Mouse (Mus musculus) left cerebral cortex, postnatal 10 days (tissue): ENCODE data around the gene Mrpl54. TPM values are rescaled to one million over a fixed set of nuclear protein-coding genes. Genes with fewer than 3 reads are reported as not detected.

Experiments
- DNase-seq, 2 experiments: peaks; one replicate each; pipeline ENCODE4 v3.0.0; 2021 to 2022; ENCODE audit warnings: low spot score in 2 of 2, mixed read lengths in 1 of 2; ENCODE audit errors: extremely low spot score in 1 of 2
- intact Hi-C: fragments of 180-260 bp; cut with DNase I; formaldehyde crosslinking; loops from one replicate; pipeline ENCODE4 v1.15.1; 2025
- total RNA-seq, 2 experiments: library from RNA; stranded (reverse); gene quantifications; 2 replicates each; pipeline ENCODE4 v1.2.3; 2021

The Mrpl54 gene
- total RNA-seq, 2 experiments from 2014 or later = 47.8 to 52.7 TPM

DNA sequence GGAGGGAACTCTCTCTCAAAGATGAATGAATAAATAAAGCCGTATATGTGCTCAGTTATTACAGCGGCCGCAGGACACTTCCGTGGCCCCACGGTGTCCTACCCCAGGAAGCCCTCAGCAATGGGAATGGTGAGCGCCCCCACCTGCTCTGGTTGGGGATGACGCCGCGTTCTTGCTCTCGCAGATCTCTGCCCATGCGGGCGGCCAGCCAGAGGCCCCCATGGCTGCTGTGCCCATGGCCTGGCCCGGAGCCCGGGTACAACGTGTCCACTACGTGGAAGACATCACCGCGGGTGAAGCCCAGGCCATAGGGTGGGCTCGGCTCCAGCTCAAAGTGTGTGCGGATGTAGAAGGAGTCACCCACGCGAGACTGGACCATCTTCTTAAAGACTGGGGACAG lies 10.9 kb upstream of the Mrpl54 start:
- DNase-seq = no peak
- intact Hi-C loops = no loop called here

DNA sequence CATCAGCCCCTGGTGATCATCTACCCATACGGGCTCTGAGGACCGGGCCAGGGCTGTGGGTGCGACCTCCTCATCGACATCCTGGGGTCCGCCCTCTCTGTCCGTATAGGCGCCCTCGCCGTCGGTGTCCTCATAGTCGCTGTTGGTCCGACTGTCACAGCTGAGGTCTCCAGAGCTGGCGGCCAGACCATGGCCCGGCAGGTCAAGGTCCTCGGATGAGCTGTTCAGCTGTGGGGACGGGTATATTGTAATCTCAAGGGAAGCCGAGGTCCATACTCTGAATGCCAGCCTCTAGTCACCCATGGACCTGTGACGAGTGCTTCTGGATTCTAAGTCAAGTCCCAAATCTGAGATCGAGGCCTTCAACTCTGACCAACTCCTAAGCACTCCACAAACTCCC lies 7.1 kb upstream of the Mrpl54 start:
- intact Hi-C loops = no loop called here
- no peak for DNase-seq

DNA sequence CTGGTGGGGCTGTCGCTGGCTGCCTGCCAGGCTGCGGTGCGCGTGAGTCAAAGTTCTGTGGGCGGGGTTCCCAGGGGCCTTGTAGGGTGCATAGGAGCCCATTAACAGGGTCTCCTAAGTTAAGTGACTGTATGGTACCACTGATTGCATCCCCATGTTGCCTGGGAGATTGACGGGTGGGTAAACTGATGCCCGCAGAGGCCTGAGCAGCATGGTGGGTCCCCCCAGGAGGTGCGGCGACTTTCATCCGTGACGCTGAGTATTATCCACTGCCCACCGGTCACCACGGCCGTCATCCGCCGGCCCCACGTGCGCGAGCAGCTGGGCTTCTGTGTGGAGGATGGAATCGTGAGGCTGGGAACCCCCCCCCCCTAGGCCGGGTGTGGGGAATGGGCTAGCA lies 5.6 kb upstream of the Mrpl54 start:
- DNase-seq = no peak
- intact Hi-C loops = no loop called here

DNA sequence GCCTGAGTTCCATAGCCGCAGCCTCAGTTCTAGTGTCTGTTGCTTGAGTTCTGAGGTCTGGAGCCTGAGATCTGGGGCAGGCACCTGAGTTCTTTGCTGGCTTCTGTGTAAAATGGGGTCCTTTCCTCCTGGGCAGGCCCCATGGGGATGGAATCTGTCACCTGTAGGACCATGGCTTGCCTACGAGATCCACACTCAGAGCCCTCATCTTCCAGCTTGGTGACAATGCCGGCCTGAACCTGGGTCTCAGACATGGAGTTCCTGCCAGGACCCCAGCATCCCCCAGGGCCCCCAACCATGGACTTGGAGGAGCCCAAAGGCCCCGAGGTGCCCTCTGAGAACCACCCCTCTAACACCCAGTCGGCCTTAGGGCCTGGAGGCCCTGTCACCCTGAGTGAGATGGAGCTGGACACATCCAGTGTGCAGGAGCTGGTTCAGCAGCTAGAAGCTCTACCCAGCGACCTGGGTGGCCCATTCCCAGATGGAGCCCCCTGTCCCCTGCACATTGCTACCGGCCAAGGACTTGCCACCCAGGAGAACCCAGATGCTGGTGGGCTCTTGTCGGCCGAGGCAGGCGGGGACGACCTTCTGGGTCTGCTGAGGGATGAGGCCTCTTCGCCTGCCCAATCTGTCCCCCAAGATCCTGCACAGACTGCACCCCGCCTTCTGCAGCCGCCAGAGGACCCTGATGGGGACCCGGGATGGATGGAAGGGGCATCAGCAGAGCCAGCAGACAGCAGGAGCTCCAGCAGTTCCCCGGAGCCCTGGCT lies 2.1 kb upstream of the Mrpl54 start:
- DNase-seq = no peak
- intact Hi-C loops = no loop called here

DNA sequence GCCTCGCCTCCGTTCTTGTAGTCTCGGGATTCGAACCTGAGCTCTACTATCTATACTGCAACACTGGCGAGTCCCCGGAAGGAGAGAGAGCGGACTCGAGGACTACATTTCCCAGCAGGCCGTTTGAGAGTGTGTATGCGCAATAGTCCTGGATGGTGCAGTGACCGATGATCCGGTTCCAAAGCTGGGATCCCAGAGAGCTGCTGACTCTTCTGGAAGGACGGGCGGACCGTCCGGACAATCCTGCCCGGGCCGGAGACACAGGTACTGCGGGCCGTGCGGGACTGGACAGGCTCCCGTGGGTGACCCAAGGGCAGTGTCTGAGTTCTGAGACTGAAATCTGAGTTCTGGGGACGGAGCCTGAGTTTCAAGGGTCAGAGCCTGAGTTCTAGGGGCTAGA lies 1.3 kb upstream of the Mrpl54 start:
- peak; percentile 86 for DNase-seq
- intact Hi-C loops = no loop called here

DNA sequence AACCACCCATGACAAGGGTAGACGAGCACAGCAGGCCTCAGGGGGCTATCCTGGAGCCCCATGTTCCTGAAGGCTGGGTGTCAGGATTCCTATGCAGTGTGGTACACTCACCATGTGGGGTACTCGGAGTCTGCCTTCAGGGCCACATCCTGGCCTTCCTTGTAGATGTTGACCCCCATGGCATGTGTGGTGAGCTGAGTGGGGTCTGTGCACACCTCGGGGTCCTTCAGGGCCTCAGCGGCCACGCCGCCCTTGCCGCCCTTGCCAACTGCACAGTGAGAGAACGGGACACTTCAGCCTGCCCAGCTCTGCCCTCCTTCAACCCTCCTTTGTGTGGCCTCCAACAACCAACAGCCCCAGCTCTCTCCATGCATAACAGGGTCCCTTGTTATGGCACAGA lies 1.2 kb downstream of the Mrpl54 start:
- no peak for DNase-seq
- intact Hi-C loops = no loop called here

DNA sequence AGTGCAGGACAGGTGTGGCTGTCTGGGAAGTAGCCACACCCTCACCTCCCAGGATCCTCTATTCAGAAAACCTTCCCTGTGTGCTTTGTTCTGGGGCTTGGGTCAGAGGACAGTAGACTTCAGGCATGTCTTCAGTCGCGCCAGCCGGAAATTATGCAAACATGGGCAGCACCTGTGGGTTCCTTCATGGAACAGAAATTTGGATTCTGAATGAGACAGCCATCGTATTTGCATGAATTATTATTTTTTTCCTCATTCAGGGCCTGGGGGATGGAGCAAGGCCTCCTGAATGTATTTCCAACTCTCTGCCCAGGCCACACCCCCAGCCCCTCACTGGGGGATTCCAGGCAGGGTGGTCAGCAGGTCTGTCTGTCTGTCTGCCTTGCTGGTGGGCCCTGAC lies 5.7 kb downstream of the Mrpl54 start:
- intact Hi-C loops = no loop called here
- DNase-seq = no peak

DNA sequence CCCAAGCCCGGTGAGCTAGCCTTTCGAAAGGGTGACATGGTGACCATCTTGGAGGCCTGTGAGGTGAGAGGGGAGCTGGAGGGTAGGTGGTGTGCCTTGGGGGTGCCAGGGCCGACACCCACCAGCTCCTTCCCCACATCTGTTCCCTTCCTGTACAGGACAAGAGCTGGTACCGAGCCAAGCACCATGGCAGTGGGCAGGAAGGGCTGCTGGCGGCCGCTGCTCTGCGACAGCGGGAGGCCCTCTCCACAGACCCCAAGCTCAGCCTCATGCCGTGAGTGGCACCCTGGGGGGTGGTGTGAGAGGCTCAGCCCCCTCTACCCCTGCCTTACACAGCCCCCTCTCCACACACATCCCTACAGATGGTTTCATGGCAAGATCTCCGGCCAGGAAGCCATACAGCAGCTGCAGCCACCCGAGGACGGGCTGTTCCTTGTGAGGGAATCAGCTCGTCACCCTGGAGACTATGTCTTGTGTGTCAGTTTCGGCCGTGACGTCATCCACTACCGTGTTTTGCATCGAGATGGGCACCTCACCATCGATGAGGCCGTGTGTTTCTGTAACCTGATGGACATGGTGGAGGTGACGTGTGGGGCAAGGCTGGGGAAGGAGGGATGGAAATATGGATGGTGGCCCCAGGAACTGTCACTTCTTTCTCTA lies 7.4 kb downstream of the Mrpl54 start:
- intact Hi-C loops = no loop called here
- peak in 1 of 2 experiments; percentile 67 for DNase-seq

DNA sequence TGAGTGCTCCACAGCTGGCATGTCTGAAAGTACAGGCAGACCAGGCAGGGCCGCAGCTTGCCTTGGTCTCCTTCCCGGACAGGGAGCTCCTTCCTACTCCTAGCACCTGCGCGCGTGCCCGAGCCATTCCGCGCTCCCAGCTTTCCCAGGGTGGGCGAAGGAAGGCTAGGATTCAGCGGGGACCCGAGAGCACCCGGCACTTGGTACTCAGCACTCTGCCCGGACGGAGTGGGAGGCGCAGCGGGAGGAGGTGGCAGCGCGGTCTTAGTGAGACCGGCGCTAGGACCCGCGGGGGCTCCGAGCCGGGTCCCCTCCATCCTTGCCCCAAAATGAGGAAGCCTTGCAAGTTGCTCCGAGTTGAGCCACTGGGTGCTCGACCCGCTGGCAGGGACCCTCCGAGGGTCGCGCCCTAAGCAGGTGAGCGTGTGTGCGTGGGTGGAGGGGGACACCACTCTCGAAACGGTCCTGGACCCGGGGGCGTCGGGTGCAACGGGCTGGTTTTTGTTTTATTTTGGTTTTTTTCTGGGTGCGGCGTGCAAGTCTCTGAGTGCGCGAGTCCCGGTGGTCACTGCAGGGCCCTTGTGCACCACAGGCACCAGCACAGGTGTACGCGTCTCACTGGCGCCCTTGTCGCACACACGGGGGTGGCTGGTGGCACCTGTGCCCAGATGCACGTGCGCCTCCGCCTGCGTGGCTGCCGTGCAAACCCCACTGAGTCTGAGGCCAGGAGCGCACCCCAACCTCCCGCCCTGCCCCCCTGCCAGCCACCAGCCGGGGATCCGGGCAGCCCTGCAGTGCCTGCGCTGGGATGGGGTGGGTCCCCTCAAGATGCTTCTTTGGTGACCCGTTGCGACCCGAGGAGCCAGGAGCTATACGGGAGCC lies 9.3 kb downstream of the Mrpl54 start:
- intact Hi-C loops = no loop called here
- DNase-seq = peak in 1 of 2 experiments; percentile 66

DNA sequence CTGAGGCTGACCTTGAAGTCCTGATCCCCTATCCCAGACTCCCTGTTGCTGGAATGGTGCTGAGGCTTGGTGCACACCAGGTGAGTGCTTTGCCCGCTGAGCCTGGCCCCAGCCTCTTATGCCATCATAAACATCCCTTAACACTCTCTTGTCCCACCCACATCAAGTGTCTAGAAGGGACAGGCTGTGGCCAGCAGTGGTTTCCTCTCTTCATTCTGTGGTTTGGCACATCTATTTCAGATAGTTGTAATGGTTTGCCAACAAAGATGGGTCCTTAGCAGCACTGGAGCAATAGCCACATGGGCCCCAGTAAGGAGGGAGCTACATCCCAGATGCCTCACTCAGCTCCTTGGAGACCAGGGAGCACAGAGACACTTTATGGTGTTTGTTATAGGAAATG lies 11.8 kb downstream of the Mrpl54 start:
- intact Hi-C loops = no loop called here
- no peak for DNase-seq

DNA sequence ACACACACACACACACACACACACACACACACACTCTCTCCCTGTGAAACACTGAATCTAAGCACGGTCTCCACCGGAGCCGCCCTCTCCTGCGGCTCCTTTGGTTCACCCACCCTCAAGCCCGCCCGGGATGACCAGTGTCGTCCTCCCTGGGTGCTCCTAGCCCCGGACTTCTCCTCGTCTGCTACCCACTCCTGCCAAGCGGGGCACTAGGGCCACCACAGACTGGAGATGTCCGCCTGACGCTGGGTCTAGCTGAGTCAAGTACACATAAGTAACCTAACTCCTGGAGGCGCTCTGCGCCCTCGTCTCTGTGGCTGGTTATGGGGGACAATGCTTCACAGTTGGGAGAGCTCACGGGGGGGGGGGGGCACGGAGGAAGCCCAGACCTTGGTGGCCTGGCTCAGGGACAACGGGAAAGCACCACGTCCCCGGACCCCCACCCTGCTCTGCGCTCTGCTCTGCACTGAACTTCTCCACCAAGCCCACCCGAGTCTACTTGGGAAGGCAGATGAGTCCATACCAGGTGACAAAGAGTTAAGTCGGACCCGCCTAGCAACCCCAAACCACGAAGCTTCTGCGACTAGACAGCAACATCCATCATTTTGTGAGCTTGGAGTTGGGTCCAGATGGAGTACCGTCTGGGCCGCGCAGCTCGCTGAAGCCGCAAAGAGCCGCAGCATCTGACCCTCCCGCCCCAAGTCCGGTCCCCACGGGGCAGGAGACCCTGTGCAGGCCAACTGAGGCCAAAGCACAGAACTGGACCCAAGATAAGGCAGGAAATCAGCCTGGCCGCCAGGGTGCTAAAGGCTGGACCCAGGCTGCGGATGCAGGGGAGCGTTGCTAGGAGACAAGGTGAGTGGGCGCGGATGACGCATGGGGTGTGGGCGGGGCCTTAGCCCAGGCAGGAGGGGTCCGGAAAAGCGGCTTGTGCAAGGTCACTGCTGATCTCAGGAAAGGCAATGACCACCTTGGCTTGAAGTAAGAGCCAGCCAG lies 14.0 kb downstream of the Mrpl54 start, which contains the start of gene Matk:
Matk (plus strand) TSS at position 512 of the 996 bp plus-strand sequence.
- peak; percentile 84 to 88 for DNase-seq
- intact Hi-C loops = no loop called here

DNA sequence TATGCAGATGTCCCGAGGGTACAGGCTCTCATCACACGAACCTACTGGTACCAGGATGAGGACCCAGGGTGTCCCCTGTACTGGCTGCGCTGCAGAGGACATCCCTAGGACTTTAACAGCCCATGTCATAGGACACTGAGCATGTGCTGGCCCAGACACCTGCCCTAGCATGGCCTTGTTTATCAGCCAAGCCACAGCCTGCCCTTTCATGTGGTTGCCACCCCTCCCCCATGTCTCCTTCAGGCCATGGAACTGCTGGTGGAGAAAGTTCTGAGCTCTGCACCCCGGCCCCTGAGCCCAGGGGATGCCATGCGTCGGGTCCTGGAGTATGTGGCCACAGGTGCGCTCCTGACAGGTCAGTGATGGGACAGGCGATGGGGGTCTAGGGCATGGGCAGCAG lies 17.3 kb downstream of the Mrpl54 start:
- peak in 1 of 2 experiments; percentile 23 for DNase-seq
- intact Hi-C loops = no loop called here

DNA sequence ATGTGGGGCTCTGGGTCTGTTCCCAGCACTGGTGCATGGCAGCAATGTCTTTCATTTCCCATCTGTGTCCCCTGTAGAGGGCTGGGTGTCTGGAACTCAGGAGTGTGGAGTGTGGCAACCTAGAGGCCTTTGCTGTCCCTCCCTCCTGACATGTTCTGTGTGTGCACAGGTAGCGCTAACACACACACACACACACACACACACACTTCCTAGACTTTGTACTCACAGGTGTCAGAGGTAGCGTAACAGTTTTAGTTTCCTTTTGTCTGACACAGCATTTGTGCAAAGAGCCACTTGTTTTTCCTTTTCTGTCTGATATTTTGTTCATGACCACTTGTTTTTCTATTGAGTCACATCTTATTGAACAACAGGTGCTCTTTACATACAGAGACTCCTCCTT lies 18.9 kb downstream of the Mrpl54 start:
- intact Hi-C loops = no loop called here
- no peak for DNase-seq

DNA sequence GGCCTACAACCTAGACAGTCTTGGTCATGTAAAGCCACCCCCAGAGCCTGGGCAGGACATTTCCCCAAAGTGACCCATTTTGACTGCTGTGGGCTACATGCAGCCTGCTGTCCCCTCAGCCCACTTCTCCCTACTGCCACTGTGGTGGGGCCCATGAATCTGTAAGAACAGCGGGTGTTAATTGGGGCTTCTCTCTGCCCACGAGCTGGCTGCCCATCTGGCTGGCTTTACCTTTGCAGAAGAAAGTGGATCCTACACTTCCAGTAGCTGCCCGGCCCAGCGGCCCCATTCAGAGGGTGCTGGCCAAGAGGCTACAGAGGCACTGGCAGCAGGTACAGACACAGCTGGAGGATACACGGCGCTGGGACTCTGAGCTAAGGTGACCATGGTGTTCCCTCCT lies 21.6 kb downstream of the Mrpl54 start:
- peak in 1 of 2 experiments; percentile 33 for DNase-seq
- intact Hi-C loops = no loop called here

DNA sequence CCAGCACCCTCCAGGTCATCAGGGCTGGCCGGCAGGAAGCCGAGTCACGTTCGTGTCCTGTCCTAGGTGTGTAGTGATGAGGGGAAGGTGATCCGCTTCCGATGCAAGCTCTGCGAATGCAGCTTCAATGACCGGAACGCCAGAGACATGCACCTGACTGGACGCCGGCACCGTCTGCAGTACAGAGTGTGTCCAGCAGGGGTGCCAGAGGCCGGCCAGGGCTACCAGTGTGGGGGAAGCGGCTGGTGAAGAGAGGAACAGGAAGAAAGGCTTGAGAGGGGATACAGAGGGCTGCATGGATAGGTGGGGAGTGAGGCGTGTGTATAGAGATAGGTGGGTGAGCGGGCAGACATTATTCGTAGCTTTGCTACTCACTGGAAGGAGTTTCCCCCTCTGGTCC lies 22.1 kb downstream of the Mrpl54 start:
- intact Hi-C loops = no loop called here

DNA sequence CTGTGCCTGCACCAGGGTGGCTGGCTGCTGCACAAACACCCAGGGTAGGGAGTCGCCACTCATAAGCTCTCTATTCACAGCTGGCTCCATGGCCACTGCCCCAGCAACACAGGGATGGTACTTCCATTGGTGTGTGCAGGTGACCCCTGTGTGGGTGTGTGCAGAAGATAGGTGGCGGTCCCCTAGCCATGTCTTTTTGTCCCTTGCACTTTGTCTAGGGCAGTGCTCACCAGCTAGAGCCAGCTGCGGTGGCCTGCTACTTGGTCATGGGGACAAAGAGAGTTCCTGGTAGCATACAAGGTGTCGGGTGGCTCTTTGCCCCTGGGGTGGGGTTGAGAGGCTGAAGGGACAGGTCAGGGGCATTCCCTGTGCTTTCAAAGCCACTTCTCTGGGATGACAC lies 22.6 kb downstream of the Mrpl54 start:
- no peak for DNase-seq
- intact Hi-C loops = no loop called here

More for the DNA sequence above, 22.1 kb downstream of the Mrpl54 start:
- peak in 1 of 2 experiments; percentile 79 for DNase-seq

DNA sequence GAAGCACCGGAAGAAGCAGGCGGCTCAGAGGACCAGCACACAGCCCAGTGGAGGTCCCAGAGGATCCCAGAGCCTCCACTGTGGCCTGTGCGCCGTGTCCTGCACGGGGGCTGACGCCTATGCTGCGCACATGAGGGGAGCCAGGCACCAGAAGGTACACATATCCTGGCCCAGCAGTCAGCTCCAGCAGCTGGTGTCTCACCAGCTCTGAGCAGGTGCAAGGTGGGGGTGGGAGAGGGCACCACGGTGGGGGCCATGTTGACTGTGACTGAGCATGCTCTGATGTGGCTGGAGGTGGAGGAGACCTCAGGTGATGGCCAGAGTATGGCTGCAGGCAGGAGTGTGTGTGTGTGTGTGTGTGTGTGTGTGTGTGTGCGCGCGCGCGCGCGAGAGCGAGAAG lies 24.7 kb downstream of the Mrpl54 start:
- peak in 1 of 2 experiments; percentile 25 for DNase-seq
- intact Hi-C loops = no loop called here

DNA sequence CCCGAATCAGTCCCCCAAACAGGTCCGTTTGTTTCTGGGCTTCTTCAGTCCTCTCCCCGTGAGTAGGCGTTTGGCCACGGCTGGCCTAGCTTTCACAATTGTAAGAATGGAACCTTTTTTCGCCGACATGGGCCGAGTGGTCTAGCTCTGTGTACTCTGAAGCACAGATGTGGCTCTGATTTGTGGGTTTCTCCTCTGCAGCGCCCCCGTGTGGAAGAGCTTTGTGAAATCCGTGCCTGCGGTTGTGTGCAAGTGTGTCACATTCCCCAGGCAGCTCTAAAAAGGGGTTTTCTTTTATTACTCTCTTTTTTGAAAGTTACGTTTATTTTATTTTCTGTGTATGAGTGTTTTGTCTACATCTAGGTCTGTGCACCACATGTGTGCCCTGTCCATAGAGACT lies 25.9 kb downstream of the Mrpl54 start:
- peak in 1 of 2 experiments; percentile 72 for DNase-seq
- intact Hi-C loops = no loop called here
